Mouse (Mus musculus) telencephalon, adult 2 months (tissue): ENCODE measurements around the gene Ube2l3.

Source experiments
- DNase-seq: peaks from one replicate; pipeline ENCODE4 v3.0.0-alpha.2; 2011; ENCODE audit warnings: low read depth, low spot score

Ube2l3 gene

DNA sequence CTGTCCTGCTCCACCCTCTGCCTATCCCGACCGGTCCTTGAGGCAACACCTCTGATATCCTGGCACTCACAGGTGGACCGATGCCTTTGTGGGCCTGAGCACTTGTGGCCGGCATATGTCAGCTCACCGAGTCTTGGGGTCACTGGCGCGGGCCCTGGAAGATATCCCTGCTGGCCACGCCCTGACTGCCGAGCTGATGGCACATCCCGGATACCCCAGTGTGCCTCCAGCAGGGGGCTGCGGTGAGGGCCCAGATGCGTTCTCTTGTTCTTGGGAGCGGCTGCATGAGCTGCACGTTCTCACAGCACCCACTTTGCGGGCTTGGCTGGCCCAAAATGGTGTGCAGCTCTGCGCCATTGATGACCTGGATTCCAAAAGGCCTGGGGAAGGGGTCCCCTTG lies 54.4 kb downstream of the Ube2l3 start:
- no peak for DNase-seq

DNA sequence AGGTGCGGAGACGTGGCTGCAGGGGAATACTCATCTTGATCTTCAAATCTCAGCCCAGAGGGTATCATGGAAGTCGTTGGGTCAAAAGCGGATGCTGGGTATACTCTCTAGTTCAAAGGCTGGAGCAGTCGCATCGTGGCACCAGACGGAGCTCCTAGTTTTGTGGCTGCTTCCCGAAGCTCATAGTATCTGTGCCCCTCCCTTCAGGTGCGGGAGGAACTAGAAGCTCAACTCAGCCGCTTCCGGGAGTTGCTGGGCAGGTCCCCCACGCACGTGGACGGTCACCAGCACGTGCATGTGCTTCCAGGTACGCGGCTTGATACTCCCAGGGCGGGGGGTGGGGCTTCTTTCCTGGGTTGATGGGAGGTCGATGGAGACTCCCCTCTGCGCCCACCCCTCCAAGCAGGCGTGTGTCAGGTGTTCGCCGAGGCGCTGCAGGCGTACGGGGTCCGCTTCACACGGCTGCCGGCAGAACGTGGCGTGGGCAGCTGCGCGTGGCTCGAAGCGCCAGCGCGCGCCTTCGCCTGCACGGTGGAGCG lies 55.0 kb downstream of the Ube2l3 start:
- no peak for DNase-seq

DNA sequence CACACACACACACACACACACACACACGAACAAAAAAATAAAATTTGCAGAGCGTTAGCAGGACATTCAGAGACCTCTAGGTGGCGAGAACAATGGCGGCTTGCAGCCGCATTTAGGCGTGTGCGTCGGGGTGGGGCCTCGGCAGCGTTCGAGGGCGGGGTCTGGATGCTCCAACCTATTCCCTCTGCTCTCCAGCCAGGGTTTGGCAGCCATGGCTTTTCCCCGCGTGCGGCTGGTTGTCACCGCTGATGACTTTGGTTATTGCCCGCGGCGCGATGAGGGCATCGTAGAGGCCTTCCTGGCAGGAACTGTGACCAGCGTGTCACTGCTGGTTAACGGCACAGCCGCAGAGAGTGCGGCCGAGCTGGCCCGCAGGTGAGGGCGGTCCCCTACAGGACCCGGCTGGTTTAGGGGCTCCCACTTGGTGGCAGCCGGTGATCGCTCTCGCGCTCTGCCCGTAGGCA lies 55.6 kb downstream of the Ube2l3 start, which contains the start of gene Ccdc116:
Gene Ccdc116 (minus strand): TSS at position 458 of the 464 bp plus-strand sequence.
- peak; percentile 84 for DNase-seq

DNA sequence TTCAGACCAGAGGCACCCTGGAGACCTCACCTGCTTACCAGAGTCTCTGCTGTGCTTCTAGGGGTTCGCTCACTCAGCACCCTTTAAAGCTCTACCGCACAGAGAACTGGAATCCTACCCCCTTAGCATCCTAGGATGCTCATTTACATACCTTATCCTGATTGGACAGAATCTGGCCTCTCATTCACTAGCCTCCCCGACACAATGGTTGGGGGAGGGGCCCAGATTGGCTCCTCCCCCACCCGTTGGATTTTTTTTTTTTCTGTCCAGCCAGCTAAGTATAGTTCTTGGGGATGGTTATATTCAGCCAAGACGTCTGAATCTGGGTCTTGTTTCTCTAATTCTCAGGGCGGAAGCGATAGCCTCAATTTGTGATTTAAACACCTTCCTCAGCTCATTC lies 58.1 kb downstream of the Ube2l3 start, which contains the start of gene Ydjc:
Gene Ydjc (plus strand): TSS at position 283 of the 400 bp plus-strand sequence.
- no peak for DNase-seq

DNA sequence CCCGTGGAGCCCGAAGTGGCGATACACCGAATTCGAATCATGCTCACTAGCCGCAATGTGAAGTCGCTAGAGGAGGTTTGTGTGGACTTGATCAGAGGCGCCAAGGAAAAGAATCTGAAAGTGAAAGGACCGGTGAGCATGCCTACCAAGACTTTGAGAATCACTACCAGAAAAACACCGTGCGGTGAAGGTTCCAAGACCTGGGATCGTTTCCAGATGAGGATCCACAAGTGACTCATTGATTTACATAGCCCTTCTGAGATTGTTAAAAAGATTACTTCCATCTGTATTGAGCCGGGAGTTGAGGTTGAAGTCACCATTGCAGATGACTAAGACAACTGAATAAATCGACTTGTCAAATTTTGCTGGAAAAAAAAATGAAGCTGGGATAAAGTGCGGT lies 65.1 kb downstream of the Ube2l3 start:
- no peak for DNase-seq

DNA sequence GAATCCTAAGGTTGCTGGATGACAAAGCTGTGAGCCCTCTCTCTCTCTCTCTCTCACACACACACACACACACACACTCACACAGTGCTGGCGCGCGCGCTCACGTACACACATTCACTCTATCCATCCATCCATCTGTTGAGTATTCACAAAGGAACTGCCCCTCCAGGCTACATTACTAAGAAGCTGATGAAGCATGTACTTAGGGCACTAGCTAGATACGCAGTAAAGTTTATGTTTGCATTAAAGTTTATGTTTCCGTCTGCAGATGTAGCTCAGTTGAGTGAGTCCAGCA lies 69.6 kb downstream of the Ube2l3 start:
- DNase-seq, result no peak

DNA sequence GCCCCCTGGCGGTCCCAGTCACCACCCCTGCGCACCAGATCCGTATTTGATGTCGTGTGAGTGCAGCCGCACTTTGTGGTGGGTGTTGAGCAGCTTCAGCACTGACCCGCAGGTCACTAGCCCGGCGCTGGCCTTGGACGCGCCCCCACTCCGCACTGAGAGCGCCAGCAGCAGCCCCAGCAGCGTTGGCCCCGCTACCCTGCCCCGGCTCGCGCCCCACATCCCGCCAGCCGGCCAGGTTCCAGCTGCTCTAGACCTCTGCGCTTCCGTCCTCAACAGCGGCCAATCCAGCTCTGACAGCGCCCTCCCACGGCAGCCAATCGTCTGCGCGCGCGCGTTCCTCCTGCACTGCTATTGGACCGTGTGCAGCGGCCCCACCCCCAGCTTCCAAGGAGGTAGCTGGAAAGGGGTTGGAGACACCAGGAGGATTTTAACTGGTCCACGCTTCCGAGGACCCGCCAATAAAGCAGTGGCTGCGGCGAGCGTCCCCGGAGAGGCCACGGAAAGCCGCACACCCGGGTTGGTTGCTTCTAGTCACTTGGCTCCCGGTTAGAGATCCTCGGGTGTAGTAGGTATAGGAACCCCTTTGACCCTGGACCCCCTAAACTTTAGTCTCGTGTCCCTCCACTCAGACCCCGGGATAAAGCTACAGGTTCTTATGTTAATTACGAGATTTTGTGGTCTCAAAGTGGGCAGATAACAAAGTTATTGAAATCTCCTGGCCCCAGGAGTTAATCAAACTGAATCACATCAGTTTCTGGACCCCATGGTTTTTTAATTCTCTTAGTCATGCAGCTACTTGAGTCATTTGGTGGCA lies 70.2 kb downstream of the Ube2l3 start, which contains the start of gene Sdf2l1:
Gene Sdf2l1 (minus strand): TSS at position 295 of the 817 bp plus-strand sequence.
- DNase-seq, result peak; percentile 91

DNA sequence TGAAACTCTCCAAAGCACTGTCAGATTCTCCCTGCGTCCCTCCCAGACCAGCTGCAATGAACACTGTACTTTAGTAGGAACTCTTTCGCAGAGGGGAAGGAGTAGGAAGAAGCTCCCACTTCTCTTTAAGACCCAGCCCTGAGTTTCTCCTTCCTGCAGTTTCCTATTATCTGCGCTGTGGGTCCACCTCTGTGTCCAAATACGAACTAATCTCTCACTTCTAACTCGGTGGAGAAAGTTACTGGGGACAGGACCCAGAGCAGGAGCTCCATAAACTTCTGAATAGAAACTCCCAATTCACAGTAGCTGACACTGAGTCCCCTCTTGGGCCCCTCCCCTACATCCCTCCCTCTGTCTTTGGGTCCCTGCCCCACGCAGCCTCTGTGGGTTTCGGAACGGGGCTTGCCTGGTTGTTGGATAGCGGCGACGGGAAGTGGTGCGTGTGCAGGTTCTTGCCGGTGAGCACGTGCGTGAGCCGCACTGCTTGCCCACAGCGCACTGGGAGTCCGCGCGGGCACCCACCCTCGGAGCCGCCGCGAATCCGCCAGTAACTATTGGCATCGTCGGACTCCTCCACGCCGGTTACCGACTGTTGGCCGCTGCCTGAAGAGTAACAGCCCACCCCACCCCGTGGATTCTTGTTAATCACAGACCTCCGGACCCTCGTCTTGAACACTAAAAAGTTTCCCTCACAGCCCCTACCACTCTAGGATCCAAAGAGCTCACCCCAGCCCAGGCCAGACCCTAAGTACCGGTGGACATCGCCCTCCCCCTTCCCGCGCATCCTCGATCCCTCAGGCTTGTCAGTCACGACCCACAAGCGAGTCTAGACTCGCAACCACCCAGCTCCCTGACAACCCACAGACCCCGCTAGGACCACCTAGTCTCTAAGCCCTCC lies 71.0 kb downstream of the Ube2l3 start:
- no peak for DNase-seq

DNA sequence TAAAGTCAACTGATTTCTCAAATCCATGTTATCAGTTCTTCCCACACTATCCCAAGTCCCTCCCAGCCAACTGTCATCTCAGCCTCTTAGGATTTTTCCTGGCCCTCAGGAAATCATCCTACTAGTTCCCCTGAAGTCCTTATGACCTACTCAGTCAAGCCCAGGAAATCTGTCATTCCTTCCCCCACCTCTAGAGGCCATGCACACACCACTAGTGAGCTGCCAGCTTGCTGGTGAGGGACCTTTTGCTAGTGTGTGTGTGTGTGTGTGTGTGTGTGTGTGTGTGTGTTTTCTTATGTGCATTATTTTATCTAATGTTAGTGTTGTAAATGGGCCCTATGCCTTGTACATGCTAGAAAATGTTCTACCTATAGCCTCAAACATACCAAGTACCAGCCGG lies 75.2 kb downstream of the Ube2l3 start:
- no peak for DNase-seq

DNA sequence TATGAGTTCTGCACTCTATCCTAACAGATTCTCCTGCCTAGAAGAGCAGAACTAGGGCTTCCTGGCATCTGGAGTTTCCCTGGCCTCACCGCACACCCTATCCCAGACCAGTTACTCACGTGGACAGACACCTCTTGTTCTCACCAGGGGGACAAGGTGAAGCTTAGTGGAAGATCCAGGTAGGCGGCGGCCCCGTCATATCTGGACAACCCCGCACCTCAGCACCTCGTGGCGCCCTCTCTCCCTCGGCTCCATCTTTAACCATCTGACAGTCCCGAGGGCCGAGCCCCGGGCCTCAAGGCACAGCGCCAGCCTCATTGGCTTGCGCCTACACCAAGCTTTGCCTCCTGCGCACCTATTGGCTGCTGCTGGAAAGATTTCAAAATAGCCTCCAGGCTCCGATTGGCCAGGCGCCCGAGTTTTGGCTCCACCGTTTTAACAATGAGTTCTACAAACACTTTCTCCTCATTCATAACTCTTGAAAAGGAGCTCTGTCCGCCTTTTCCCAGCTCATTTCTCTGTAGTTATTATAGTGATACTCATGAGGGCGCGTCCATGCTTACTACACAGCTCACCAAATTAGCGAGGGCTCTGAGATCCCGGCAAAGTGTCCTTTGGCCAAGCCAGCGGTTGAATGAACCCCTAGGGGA lies 77.5 kb downstream of the Ube2l3 start, which contains the start of gene 2610318N02Rik:
Gene 2610318N02Rik (minus strand): TSS at position 297 of the 650 bp plus-strand sequence.
- DNase-seq, result peak; percentile 53

DNA sequence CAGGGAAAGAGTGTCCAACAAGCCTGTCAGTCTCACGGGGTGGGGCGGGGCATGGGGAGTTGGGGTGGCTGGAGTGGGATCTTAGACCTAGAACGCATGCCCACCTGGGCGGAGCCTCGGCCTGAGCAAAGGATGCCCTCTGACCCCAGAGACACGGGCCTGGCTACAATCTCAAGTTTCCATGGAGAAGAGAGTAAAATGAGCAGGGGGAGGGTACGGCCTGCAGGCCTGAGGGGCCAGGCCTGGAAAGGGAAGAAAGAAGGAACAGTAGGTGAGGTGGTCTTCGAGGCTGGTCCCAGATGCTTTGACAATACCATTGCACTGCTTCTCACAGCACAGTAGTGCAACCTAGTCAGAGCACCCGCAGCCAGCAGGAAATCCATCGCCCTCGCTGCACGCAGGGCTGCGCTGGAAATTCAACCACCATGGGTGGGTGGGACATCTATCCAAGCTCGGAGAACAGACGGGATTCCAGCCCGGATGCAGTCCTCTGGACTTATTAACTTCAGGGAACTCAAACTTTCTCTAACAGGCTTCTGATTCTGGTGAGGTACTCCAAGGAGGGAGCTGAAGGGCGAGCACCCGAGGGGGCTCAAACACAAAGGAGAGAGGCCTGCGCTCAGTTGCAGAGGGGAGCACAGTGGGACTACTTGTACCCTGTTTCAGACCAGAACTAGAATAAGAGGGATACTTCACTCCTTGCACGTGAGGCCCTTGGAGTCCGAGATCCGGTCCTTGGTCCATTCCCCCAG lies 78.2 kb downstream of the Ube2l3 start:
- DNase-seq, result no peak

DNA sequence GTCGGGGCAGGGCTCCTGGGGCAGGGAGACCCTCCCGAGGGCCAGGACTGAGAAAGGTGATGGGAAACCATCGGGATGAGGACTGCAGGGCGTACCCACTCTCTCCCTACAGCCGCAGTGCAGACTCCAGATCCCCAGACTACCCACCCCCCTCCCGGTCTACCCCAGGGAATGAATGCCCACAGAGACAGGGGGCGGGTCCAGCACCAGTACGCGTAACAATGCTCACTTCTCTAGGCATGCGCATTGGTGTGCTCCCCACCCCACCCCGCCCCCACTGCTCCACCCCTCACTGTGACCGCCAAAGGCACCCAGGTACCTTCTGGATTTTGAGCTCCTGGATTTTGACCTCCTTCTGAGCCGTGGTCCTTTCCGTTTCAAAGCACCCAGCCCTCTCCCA lies 80.9 kb downstream of the Ube2l3 start:
- DNase-seq, result no peak

DNA sequence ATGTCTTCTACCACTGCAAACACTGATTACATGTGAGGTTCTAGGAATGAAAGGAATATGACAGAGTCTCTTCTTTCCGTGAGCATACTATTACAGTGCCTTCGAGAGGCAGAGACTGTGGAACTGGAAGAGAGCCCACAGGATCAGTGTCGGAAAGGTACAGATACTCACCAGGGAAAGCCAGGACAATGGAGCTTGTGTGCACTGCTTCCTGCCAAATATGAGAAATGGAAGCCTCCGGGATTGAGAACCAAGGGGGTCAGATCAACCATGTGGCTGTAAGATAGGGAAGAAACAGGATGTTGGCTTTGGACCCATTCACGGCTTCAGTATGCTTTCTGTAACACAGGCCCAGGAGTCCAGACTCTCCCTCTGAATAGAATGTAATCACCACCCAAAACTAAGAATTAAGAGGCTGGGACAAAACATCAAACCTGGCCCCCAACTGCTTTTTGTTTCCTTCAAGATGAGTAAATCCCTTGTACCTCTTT lies 85.1 kb downstream of the Ube2l3 start:
- no peak for DNase-seq

DNA sequence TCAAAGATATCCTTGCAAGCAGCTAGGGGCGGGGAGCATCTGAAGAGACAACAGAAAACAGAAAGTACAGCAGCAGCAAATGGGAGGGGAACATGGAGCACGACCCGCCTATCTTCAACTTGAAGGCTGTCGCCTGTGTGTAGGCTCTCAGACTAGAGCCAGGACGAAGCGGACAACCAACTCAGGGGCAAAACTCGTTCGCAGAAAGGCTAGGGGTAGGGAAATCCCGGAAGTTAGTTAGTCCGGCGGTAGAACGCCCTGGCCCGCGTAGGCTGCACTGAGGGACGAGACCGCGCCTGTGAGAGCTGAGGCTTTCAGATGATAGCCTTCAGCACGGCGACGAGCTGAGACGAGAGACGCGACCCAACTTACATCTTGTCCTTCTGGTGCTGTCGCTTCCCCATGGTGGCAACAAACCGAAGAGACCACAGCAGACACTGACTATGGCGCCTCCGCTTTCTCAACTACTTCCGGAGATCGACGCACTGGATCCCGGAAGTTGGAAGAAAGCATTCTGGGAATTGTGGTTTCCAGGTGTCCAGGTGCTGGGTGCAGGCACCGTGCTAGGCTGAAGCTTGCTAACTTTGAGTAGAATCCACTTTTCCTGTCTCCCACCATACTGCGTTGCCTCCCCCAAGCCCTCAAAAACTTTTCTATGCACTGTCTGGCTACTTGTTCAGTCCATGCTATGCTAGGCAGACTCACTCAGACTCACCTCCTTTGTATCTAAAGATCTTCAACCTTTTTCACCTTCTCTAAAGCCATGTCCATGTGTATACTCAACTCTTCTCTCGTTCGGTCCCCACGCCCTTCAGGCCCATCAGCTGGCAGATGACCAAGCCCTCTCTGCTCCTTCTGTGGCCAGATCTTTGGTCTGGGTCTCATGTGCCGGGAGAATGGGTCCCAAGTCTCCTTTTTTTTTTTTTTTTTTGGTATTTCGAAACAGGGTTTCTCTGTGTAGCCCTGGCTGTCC lies 91.4 kb downstream of the Ube2l3 start, which contains the start of gene Ppil2:
Gene Ppil2 (minus strand): TSS at position 487 of the 973 bp plus-strand sequence.
- peak; percentile 66 for DNase-seq

DNA sequence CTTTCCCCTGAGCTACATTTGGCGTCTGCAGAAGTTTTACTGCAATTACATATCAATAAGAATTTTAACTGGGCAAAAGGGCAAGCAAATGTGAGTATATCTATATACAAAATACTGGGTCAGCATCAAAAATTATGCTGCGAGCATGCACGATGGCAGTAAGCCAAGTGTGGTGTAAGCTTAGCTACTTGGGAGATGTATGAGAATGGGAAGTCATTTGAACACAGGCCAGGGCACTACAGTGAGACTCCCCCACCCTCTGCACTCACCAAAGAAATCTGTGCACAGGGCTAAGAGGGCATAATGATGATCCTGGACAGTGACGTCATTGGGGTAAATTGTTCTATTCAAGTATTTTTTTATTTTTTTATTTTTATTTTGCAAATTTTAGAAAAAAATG lies 97.8 kb downstream of the Ube2l3 start:
- no peak for DNase-seq

DNA sequence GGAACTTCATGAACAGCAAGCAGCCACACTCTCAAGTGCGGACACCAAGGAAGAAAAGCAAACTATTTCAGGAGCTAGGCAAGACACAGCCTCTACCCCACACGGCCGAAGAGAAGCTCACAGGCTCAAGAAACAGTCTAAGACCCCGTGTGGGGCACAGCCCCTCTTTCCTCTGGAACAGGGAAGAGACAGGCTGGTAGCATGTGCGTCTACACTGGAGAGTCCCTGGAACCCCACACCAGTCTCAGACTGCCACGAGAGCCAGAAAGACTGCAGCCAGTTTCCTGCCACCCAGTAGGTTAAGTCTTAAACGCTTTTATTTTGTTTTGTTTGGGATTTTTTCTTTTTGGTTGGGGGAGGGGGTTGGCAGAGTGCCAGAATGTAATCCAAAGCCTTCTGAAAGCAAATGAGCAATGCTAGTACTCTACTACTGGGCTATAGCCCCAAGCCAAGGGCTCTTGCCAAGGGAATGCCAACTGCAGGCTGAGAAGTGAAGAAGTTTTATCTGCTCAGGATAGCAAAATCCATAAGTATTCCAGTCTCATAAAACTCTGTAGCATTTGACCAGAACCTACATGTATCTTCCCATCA lies 99.7 kb downstream of the Ube2l3 start:
- no peak for DNase-seq
